Mouse (Mus musculus) c-Kit-positive CD71-negative TER-119-negative erythroid progenitor cells, embryonic 14.5 days (primary cell): ENCODE data around the gene Ccdc54.

ENCODE experiments used
- DNase-seq: peaks from one replicate; pipeline ENCODE4 v3.0.0-alpha.2; 2013; ENCODE audit warnings: low read depth

Gene Ccdc54

DNA sequence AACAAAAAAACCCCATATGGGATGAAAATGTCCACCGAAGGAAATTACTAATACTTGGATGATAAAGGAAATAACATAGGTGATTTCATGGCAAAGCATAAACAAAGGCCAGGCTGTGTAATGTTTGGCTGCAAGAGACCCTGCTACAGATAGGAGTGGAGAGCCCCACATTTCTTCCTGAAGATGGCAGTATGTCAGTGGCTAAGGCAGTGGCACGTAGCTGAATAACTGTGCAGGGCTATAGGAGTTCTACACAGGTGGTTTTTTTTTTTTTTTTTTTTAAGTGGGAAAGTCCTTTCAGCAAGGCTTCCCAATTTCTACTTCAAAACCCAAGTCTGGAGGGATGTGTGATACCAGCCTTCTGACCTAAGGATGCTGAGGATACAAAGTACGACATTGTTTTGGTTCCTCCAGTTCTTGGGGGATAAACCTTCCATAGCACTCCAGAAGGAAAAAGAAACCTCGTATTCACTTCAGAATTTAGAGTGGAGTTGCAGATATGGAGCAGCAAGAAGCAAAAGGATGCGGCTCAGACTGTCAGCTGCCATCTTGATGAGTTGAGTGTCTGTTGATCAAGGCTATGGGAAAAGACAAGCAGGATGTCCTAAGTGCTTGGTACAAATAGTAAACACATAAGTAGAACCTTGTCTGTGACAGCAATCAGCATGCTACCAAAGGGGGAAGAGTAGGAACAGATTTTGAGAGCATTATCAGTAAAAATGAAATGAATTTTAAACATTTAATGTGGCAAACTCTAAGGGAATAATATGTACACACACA, 48.2 kb downstream of the Ccdc54 start:
- no peak for DNase-seq
